Mouse (Mus musculus) left cerebral cortex, adult 2 months (tissue): ENCODE results near the gene Gm11037. TPM values are rescaled to one million over a fixed set of nuclear protein-coding genes. Genes with fewer than 3 reads are reported as not detected.
A peak's percentile ranks its signal among the peaks of the same experiment; 100 is the strongest.
"Not testable (repeated sequence)": the region's sequence is repeated elsewhere in the genome, so short reads cannot be mapped to it uniquely, and the experiment has no call there.

Source experiments
- DNase-seq, 2 experiments: peaks; one replicate each; pipeline ENCODE4 v3.0.0; 2021 to 2022; ENCODE audit warnings: low spot score in 2 of 2, mixed read lengths in 1 of 2; ENCODE audit errors: extremely low spot score in 1 of 2
- H3K27ac ChIP-seq: fragments of 200-600 bp; 2 replicates; pipeline ENCODE4 v1.8.1; 2022
- H3K4me3 ChIP-seq: fragments of 200-600 bp; 2 replicates; pipeline ENCODE4 v1.8.1; 2022
- CTCF ChIP-seq: fragments of 200-600 bp; IDR thresholded peaks from 2 replicates; pipeline ENCODE4 v1.8.1; 2022; ENCODE audit warnings: antibody characterized with exemption, mild to moderate bottlenecking, moderate library complexity
- intact Hi-C: fragments of 180-260 bp; cut with DNase I; formaldehyde crosslinking; loops from one replicate; pipeline ENCODE4 v1.15.1; 2025
- long read RNA-seq, 2 experiments: library from polyadenylated mRNA; stranded (forward); transcript quantifications; one replicate each; pipeline ENCODE4 v2.0.0; 2021; ENCODE audit warnings: borderline mapping rate in 2 of 2
- total RNA-seq, 2 experiments: library from RNA; stranded (reverse); gene quantifications; 2 replicates each; pipeline ENCODE4 v1.2.3; 2021

Gm11037 gene
- not detected for total RNA-seq
- long read RNA-seq, experiment 1: 0 reads
- long read RNA-seq, experiment 2: 0 reads

GRCm38 (mm10) chr2:131132930-131133547, at the start of gene Gm11037:
Gene Gm11037, plus strand, starts transcription at chr2:131133497.
- H3K27ac ChIP-seq: no peak within 1 kb of the TSS
- TF ChIP-seq CTCF: no peak
- H3K4me3 ChIP-seq: no peak within 1 kb of the TSS
- no peak for DNase-seq
- intact Hi-C loops: no loop called here

- Histone ChIP-seq H3K4me3 (no peak overlapping the region), H3K27ac (no peak overlapping the region)
- intact Hi-C loops: no loop called here
- no peak for TF ChIP-seq CTCF
- DNase-seq: no peak
Measured at GRCm38 (mm10) chr2:131084206-131084605, 49.1 kb upstream of the Gm11037 start.

- DNase-seq: no peak
- Histone ChIP-seq H3K27ac (no peak within 1 kb of the TSS), H3K4me3 (no peak within 1 kb of the TSS)
- intact Hi-C loops: no loop called here
- TF ChIP-seq CTCF: no peak
Measured at GRCm38 (mm10) chr2:131086667-131087390, 46.5 kb upstream of the Gm11037 start, which contains the start of gene Siglec1. Gene Siglec1, minus strand, starts transcription at chr2:131086765.

GRCm38 (mm10) chr2:131088581-131088980, 44.7 kb upstream of the Gm11037 start:
- no peak overlapping the region for H3K4me3 ChIP-seq
- TF ChIP-seq CTCF: no peak
- H3K27ac ChIP-seq: no peak overlapping the region
- intact Hi-C loops: no loop called here
- no peak for DNase-seq

- no peak for DNase-seq
- TF ChIP-seq CTCF: no peak
- Histone ChIP-seq H3K4me3 (no peak overlapping the region), H3K27ac (no peak overlapping the region)
- intact Hi-C loops: loop anchor here (5.0 to 10.0 kb wide), 2 partner anchors 163 to 425 kb away; no protein-coding TSS in a partner anchor
Measured at GRCm38 (mm10) chr2:131089634-131090033, 43.7 kb upstream of the Gm11037 start.

GRCm38 (mm10) chr2:131090852-131091251, 42.4 kb upstream of the Gm11037 start:
- DNase-seq: no peak
- no peak overlapping the region for H3K4me3 ChIP-seq
- intact Hi-C loops: loop anchor here (5.0 to 10.0 kb wide), 2 partner anchors 161 to 424 kb away; no protein-coding TSS in a partner anchor
- no peak overlapping the region for H3K27ac ChIP-seq
- no peak for TF ChIP-seq CTCF

- H3K4me3 ChIP-seq: no peak overlapping the region
- intact Hi-C loops: loop anchor here (5.0 to 10.0 kb wide), 2 partner anchors 159 to 421 kb away; no protein-coding TSS in a partner anchor
- no peak overlapping the region for H3K27ac ChIP-seq
- peak in 1 of 2 experiments; percentile 6 for DNase-seq
- no peak for TF ChIP-seq CTCF
Measured at GRCm38 (mm10) chr2:131093577-131093976, 39.7 kb upstream of the Gm11037 start.

GRCm38 (mm10) chr2:131094823-131095222, 38.5 kb upstream of the Gm11037 start:
- intact Hi-C loops: loop anchor here (1.0 to 10.0 kb wide), 5 partner anchors 48 to 420 kb away; partner anchors contain the start of gene 1700037H04Rik
- peak; percentile 100 for TF ChIP-seq CTCF
- DNase-seq: peak; percentile 74 to 85
- no peak overlapping the region for H3K4me3 ChIP-seq
- H3K27ac ChIP-seq: no peak overlapping the region

- intact Hi-C loops: loop anchor here (10.0 kb wide), 1 partner anchor 419 kb away; no protein-coding TSS in a partner anchor
- no peak for TF ChIP-seq CTCF
- DNase-seq: no peak
- H3K27ac ChIP-seq: peak overlapping the region; percentile 1; the same call in 1 of the 2 replicates
- H3K4me3 ChIP-seq: no peak overlapping the region
Measured at GRCm38 (mm10) chr2:131096101-131096795, 37.0 kb upstream of the Gm11037 start.

- intact Hi-C loops: loop anchor here (10.0 kb wide), 1 partner anchor 418 kb away; no protein-coding TSS in a partner anchor
- DNase-seq: no peak
- no peak overlapping the region for H3K27ac ChIP-seq
- no peak overlapping the region for H3K4me3 ChIP-seq
- no peak for TF ChIP-seq CTCF
Measured at GRCm38 (mm10) chr2:131097087-131097486, 36.2 kb upstream of the Gm11037 start.

GRCm38 (mm10) chr2:131101530-131101929, 31.8 kb upstream of the Gm11037 start:
- intact Hi-C loops: no loop called here
- TF ChIP-seq CTCF: no peak
- DNase-seq: no peak
- no peak overlapping the region for H3K27ac ChIP-seq
- no peak overlapping the region for H3K4me3 ChIP-seq

GRCm38 (mm10) chr2:131104021-131104420, 29.3 kb upstream of the Gm11037 start:
- DNase-seq: no peak
- Histone ChIP-seq H3K27ac (no peak overlapping the region), H3K4me3 (no peak overlapping the region)
- TF ChIP-seq CTCF: no peak
- intact Hi-C loops: no loop called here

- H3K27ac ChIP-seq, H3K4me3 ChIP-seq, intact Hi-C loops, DNase-seq: not testable (repeated sequence)
Measured at GRCm38 (mm10) chr2:131105061-131105460, 28.2 kb upstream of the Gm11037 start.
